Mouse (Mus musculus): ENCODE measurements around the gene Acvr2b. TPM values are rescaled to one million over a fixed set of nuclear protein-coding genes. Genes with fewer than 3 reads are reported as not detected.
A peak's percentile ranks its signal among the peaks of the same experiment; 100 is the strongest.
"Not testable (repeated sequence)": the region's sequence is repeated elsewhere in the genome, so short reads cannot be mapped to it uniquely, and the experiment has no call there.

Acvr2b gene
- 29.6 and 35.4 TPM in 2 replicates for polyA plus RNA-seq (2016; fragmentation: Nextera tagmentation; extraction: Ambion mirVana)

- H3K4me1 ChIP-seq = peaks cover 42% of the 10 kb centered on the region
- H3K27me3 ChIP-seq (ENCODE audit: insufficient read depth, poor library complexity, severe bottlenecking) = no peaks in the 10 kb centered on the region
- H3K9me3 ChIP-seq = no peaks in the 10 kb centered on the region
- peak; percentile 97 for DNase-seq (ENCODE audit: low spot score)
- peak within 1 kb of the TSS; percentile 93 for H3K4me3 ChIP-seq
- peak within 1 kb of the TSS; percentile 99 for H3K27ac ChIP-seq
- WGBS = under 1% methylated on average over 28 of the region's 32 CpGs
- peaks cover 7% of the 10 kb centered on the region; the same call in 1 of the 2 replicates for H3K36me3 ChIP-seq
Measured at GRCm38 (mm10) chr9:119401801-119402214, at the start of gene Acvr2b. Gene Acvr2b, plus strand, starts transcription at chr9:119402118.

GRCm38 (mm10) chr9:119353926-119354325, 48.0 kb upstream of the Acvr2b start:
- Histone ChIP-seq H3K4me1 (peaks cover 14% of the 10 kb centered on the region), H3K4me3 (no peak overlapping the region), H3K27ac (no peak overlapping the region), H3K9me3 (no peaks in the 10 kb centered on the region), H3K36me3 (peaks cover 21% of the 10 kb centered on the region), H3K27me3 (ENCODE audit: insufficient read depth, poor library complexity, severe bottlenecking) (no peaks in the 10 kb centered on the region)
- WGBS = 77% methylated on average over 6 of the region's 6 CpGs
- no peak for DNase-seq (ENCODE audit: low spot score)

GRCm38 (mm10) chr9:119355943-119356342, 46.0 kb upstream of the Acvr2b start:
- 79% methylated on average over 6 of the region's 6 CpGs for whole genome bisulfite sequencing
- H3K36me3 ChIP-seq = peaks cover 5% of the 10 kb centered on the region
- no peak for DNase-seq (ENCODE audit: low spot score)
- H3K4me1 ChIP-seq = peaks cover 10% of the 10 kb centered on the region
- no peak overlapping the region for H3K4me3 ChIP-seq
- no peak overlapping the region for H3K27ac ChIP-seq
- H3K9me3 ChIP-seq = no peaks in the 10 kb centered on the region
- no peaks in the 10 kb centered on the region for H3K27me3 ChIP-seq (ENCODE audit: insufficient read depth, poor library complexity, severe bottlenecking)

- Histone ChIP-seq H3K27me3 (ENCODE audit: insufficient read depth, poor library complexity, severe bottlenecking) (no peaks in the 10 kb centered on the region), H3K4me1 (peaks cover 10% of the 10 kb centered on the region), H3K9me3 (no peaks in the 10 kb centered on the region), H3K4me3 (peak within 1 kb of the TSS; percentile 79), H3K27ac (peak within 1 kb of the TSS; percentile 90), H3K36me3 (no peaks in the 10 kb centered on the region)
- peak; percentile 94 for DNase-seq (ENCODE audit: low spot score)
- WGBS = 4% methylated on average over 65 of the region's 65 CpGs
Measured at GRCm38 (mm10) chr9:119357331-119358057, 44.4 kb upstream of the Acvr2b start, which contains the start of gene Xylb. Gene Xylb, plus strand, starts transcription at chr9:119357381.

GRCm38 (mm10) chr9:119358058-119358429, 43.9 kb upstream of the Acvr2b start:
- no peak for DNase-seq (ENCODE audit: low spot score)
- Histone ChIP-seq H3K36me3 (no peaks in the 10 kb centered on the region), H3K9me3 (no peaks in the 10 kb centered on the region), H3K4me3 (peak overlapping the region; percentile 79), H3K27ac (peak overlapping the region; percentile 90; the same call in 1 of the 2 replicates), H3K4me1 (peaks cover 16% of the 10 kb centered on the region), H3K27me3 (ENCODE audit: insufficient read depth, poor library complexity, severe bottlenecking) (no peaks in the 10 kb centered on the region)
- 45% methylated on average over 9 of the region's 9 CpGs for WGBS

GRCm38 (mm10) chr9:119361416-119361815, 40.5 kb upstream of the Acvr2b start:
- WGBS = 90% methylated on average over 5 of the region's 5 CpGs
- no peaks in the 10 kb centered on the region for H3K27me3 ChIP-seq (ENCODE audit: insufficient read depth, poor library complexity, severe bottlenecking)
- H3K27ac ChIP-seq = no peak overlapping the region
- peaks cover 25% of the 10 kb centered on the region for H3K4me1 ChIP-seq
- H3K4me3 ChIP-seq = no peak overlapping the region
- H3K9me3 ChIP-seq = no peaks in the 10 kb centered on the region
- no peaks in the 10 kb centered on the region for H3K36me3 ChIP-seq
- no peak for DNase-seq (ENCODE audit: low spot score)

GRCm38 (mm10) chr9:119363229-119363628, 38.7 kb upstream of the Acvr2b start:
- no peak for DNase-seq (ENCODE audit: low spot score)
- Histone ChIP-seq H3K27me3 (ENCODE audit: insufficient read depth, poor library complexity, severe bottlenecking) (no peaks in the 10 kb centered on the region), H3K27ac (no peak overlapping the region), H3K36me3 (peaks cover 2% of the 10 kb centered on the region; the same call in 1 of the 2 replicates), H3K9me3 (no peaks in the 10 kb centered on the region), H3K4me1 (peaks cover 20% of the 10 kb centered on the region), H3K4me3 (no peak overlapping the region)
- 55% methylated on average over 12 of the region's 12 CpGs for WGBS

GRCm38 (mm10) chr9:119365284-119365683, 36.6 kb upstream of the Acvr2b start, which contains the start of gene Slc22a14:
Gene Slc22a14, minus strand, starts transcription at chr9:119365553.
- peaks cover 20% of the 10 kb centered on the region for H3K4me1 ChIP-seq
- H3K27ac ChIP-seq = no peak within 1 kb of the TSS
- H3K27me3 ChIP-seq (ENCODE audit: insufficient read depth, poor library complexity, severe bottlenecking) = no peaks in the 10 kb centered on the region
- DNase-seq (ENCODE audit: low spot score) = no peak
- no peaks in the 10 kb centered on the region for H3K9me3 ChIP-seq
- H3K36me3 ChIP-seq = peaks cover 11% of the 10 kb centered on the region; the same call in 1 of the 2 replicates
- no peak within 1 kb of the TSS for H3K4me3 ChIP-seq
- 74% methylated on average over 7 of the region's 7 CpGs for WGBS

- Histone ChIP-seq H3K27me3 (ENCODE audit: insufficient read depth, poor library complexity, severe bottlenecking) (no peaks in the 10 kb centered on the region), H3K9me3 (no peaks in the 10 kb centered on the region), H3K27ac (no peak overlapping the region), H3K4me1 (peaks cover 6% of the 10 kb centered on the region; the same call in 1 of the 2 replicates), H3K4me3 (no peak overlapping the region), H3K36me3 (peaks cover 14% of the 10 kb centered on the region; the same call in 1 of the 2 replicates)
- no peak for DNase-seq (ENCODE audit: low spot score)
- WGBS = 85% methylated on average over 3 of the region's 3 CpGs
Measured at GRCm38 (mm10) chr9:119368367-119368766, 33.6 kb upstream of the Acvr2b start.

- not testable (repeated sequence) for H3K27me3 ChIP-seq (ENCODE audit: insufficient read depth, poor library complexity, severe bottlenecking); H3K4me1 ChIP-seq; H3K27ac ChIP-seq; H3K4me3 ChIP-seq; DNase-seq (ENCODE audit: low spot score); H3K9me3 ChIP-seq
- 78% methylated on average over 4 of the region's 4 CpGs for WGBS
- peaks cover 14% of the 10 kb centered on the region; the same call in 1 of the 2 replicates for H3K36me3 ChIP-seq
Measured at GRCm38 (mm10) chr9:119370770-119371169, 31.1 kb upstream of the Acvr2b start.

- 74% methylated on average over 4 of the region's 4 CpGs for WGBS
- H3K36me3 ChIP-seq = peaks cover 14% of the 10 kb centered on the region; the same call in 1 of the 2 replicates
- DNase-seq (ENCODE audit: low spot score) = no peak
- no peaks in the 10 kb centered on the region for H3K9me3 ChIP-seq
- no peak overlapping the region for H3K4me3 ChIP-seq
- no peaks in the 10 kb centered on the region for H3K27me3 ChIP-seq (ENCODE audit: insufficient read depth, poor library complexity, severe bottlenecking)
- no peaks in the 10 kb centered on the region for H3K4me1 ChIP-seq
- H3K27ac ChIP-seq = no peak overlapping the region
Measured at GRCm38 (mm10) chr9:119371251-119371650, 30.7 kb upstream of the Acvr2b start.

- Histone ChIP-seq H3K36me3 (0 out of 2 replicates have a peak, but pooled peaks cover 9% of the 10 kb centered on the region), H3K4me3 (no peak overlapping the region), H3K4me1 (no peaks in the 10 kb centered on the region), H3K9me3 (no peaks in the 10 kb centered on the region), H3K27ac (no peak overlapping the region), H3K27me3 (ENCODE audit: insufficient read depth, poor library complexity, severe bottlenecking) (no peaks in the 10 kb centered on the region)
- WGBS = 66% methylated on average over 3 of the region's 3 CpGs
- DNase-seq (ENCODE audit: low spot score) = no peak
Measured at GRCm38 (mm10) chr9:119375008-119375407, 26.9 kb upstream of the Acvr2b start.

- Histone ChIP-seq H3K36me3 (0 out of 2 replicates have a peak, but pooled peaks cover 9% of the 10 kb centered on the region), H3K27me3 (ENCODE audit: insufficient read depth, poor library complexity, severe bottlenecking) (no peaks in the 10 kb centered on the region), H3K9me3 (no peaks in the 10 kb centered on the region), H3K4me1 (no peaks in the 10 kb centered on the region), H3K4me3 (no peak overlapping the region), H3K27ac (no peak overlapping the region)
- DNase-seq (ENCODE audit: low spot score) = no peak
- 71% methylated on average over 6 of the region's 6 CpGs for WGBS
Measured at GRCm38 (mm10) chr9:119375556-119375955, 26.4 kb upstream of the Acvr2b start.
